Mouse (Mus musculus) heart, postnatal 0 days (tissue): ENCODE measurements around the gene Neurl1a.

Experiments used
- CTCF ChIP-seq: IDR thresholded peaks from 2 replicates; pipeline ENCODE4 v1.5.1; 2016; ENCODE audit warnings: antibody characterized with exemption, control low read depth, low read depth
- EP300 ChIP-seq: IDR thresholded peaks from 2 replicates; pipeline ENCODE4 v1.6.1; 2016; ENCODE audit warnings: antibody characterized with exemption, low read depth

DNA sequence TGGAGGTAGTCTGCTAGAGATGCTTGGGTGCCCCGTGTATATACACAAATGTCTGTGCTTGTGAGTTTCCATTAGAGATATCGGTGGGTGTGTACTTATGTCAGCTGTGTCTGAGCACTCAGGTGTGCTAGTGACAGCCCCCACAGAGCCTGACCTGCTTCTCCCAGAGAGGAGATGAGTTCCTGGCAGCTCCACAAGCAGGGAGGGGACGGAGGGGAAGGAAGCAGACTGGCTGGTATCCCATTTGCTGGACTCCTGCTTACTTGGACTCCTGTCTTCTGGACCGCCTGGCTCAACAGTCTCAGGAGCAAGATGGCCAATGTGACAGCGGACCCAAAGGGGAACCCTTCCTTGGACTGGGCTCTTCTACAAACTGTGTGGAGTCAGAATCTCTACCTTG lies 50.8 kb downstream of the Neurl1a start:
- no peak for TF ChIP-seq EP300
- TF ChIP-seq CTCF = no peak
